Mouse (Mus musculus) kidney, postnatal 0 days (tissue): ENCODE measurements around the gene Unc45b. TPM values are rescaled to one million over a fixed set of nuclear protein-coding genes. Genes with fewer than 3 reads are reported as not detected.

Experiments
- ATAC-seq: fragments of 200-750 bp; cut with Nextera tagmentation; replicated peaks from 2 replicates; pipeline ENCODE4 v1.8.0; 2017; ENCODE audit warnings: low read depth, moderate number of reproducible peaks, moderate TSS enrichment, moderate library complexity; ENCODE audit not compliant: low FRiP score
- DNase-seq: peaks from one replicate; pipeline ENCODE4 v3.0.0-alpha.2; 2016; ENCODE audit warnings: low spot score
- H3K27ac ChIP-seq: fragments of 300-500 bp; sonication (generic); 2 replicates; pipeline ENCODE4 v1.5.1; 2014; ENCODE audit warnings: mild to moderate bottlenecking
- H3K27me3 ChIP-seq: fragments of 300-500 bp; sonication (generic); 2 replicates; pipeline ENCODE4 v1.6.1; 2014; ENCODE audit warnings: low read length, mixed read lengths; ENCODE audit not compliant: insufficient read depth
- H3K36me3 ChIP-seq: fragments of 300-500 bp; sonication (generic); 2 replicates; pipeline ENCODE4 v1.6.1; 2014; ENCODE audit warnings: low read length, mixed read lengths; ENCODE audit not compliant: insufficient read depth
- H3K4me1 ChIP-seq: fragments of 300-500 bp; sonication (generic); replicated peaks from 2 replicates; pipeline ENCODE4 v1.6.1; 2014; ENCODE audit warnings: antibody characterized with exemption, low read length, mixed read lengths; ENCODE audit not compliant: insufficient read depth
- H3K4me2 ChIP-seq: fragments of 300-500 bp; sonication (generic); 2 replicates; pipeline ENCODE4 v1.6.1; 2014; ENCODE audit warnings: mild to moderate bottlenecking, low read length, moderate library complexity, mixed read lengths
- H3K4me3 ChIP-seq: fragments of 300-500 bp; sonication (generic); replicated peaks from 2 replicates; pipeline ENCODE4 v1.5.1; 2014; ENCODE audit warnings: low read depth, low read length
- H3K9ac ChIP-seq: fragments of 300-500 bp; sonication (generic); 2 replicates; pipeline ENCODE4 v1.6.1; 2014; ENCODE audit warnings: low read depth, low read length
- H3K9me3 ChIP-seq: fragments of 300-500 bp; sonication (generic); replicated peaks from 2 replicates; pipeline ENCODE4 v1.6.1; 2016; ENCODE audit warnings: low read length, inconsistent platforms, mixed read lengths
- CTCF ChIP-seq: IDR thresholded peaks from 2 replicates; pipeline ENCODE4 v1.5.1; 2016; ENCODE audit warnings: antibody characterized with exemption, low read depth, mild to moderate bottlenecking, moderate library complexity
- WGBS: fragments of 180-500 bp; shearing (Covaris S2); extraction: QIAGEN DNeasy Blood & Tissue Kit; methylation state at CpG from one replicate; pipeline ENCODE4 v1.1.7; 2014; 5-methylcytosine and 5-hydroxymethylcytosine counted together
- polyA plus RNA-seq: library from polyadenylated mRNA; unstranded; fragments of >200 nt; fragmentation: Nextera tagmentation; extraction: Ambion mirVana; gene quantifications from 2 replicates; pipeline ENCODE4 v1.2.1, GENCODE M21; 2015

Gene Unc45b
- polyA plus RNA-seq, 1 experiment from 2014 or later, result 7.1 TPM

GRCm38 (mm10) chr11:82951865-82952611, 41.7 kb downstream of the Unc45b start:
- no peaks in the 10 kb centered on the region for H3K9me3 ChIP-seq
- H3K27me3 ChIP-seq, result peaks cover 5% of the 10 kb centered on the region; the same call in 1 of the 2 replicates
- peak overlapping the region; percentile 83 for H3K27ac ChIP-seq
- peak; percentile 69 for ATAC-seq
- TF ChIP-seq CTCF, result no peak
- H3K4me2 ChIP-seq, result peak overlapping the region; percentile 41
- peak; percentile 79 for DNase-seq
- no peaks in the 10 kb centered on the region for H3K36me3 ChIP-seq
- H3K9ac ChIP-seq, result peak overlapping the region; percentile 59
- H3K4me3 ChIP-seq, result peak overlapping the region; percentile 40
- WGBS, result 6% methylated on average over 28 of the region's 28 CpGs
- H3K4me1 ChIP-seq, result no peaks in the 10 kb centered on the region; the same call in 1 of the 2 replicates

- DNase-seq, result peak; percentile 43
These were observed 42.5 kb downstream of the Unc45b start for GRCm38 (mm10) chr11:82952612-82953542.

GRCm38 (mm10) chr11:82954631-82955030, 44.3 kb downstream of the Unc45b start:
- 74% methylated on average over 6 of the region's 6 CpGs for WGBS
- Histone ChIP-seq H3K27me3 (peaks cover 3% of the 10 kb centered on the region; the same call in 1 of the 2 replicates), H3K4me1 (no peaks in the 10 kb centered on the region; the same call in 1 of the 2 replicates), H3K9ac (no peak overlapping the region), H3K4me2 (no peak overlapping the region), H3K36me3 (no peaks in the 10 kb centered on the region), H3K27ac (no peak overlapping the region), H3K4me3 (no peak overlapping the region), H3K9me3 (no peaks in the 10 kb centered on the region)
- ATAC-seq (no peak), DNase-seq (no peak)
- no peak for TF ChIP-seq CTCF

More at GRCm38 (mm10) chr11:82952612-82953542, 42.5 kb downstream of the Unc45b start:
- Histone ChIP-seq H3K27ac (peak overlapping the region; percentile 83), H3K9me3 (no peaks in the 10 kb centered on the region), H3K27me3 (peaks cover 5% of the 10 kb centered on the region; the same call in 1 of the 2 replicates), H3K4me3 (peak overlapping the region; percentile 40), H3K36me3 (no peaks in the 10 kb centered on the region), H3K9ac (peak overlapping the region; percentile 59; the same call in 1 of the 2 replicates), H3K4me2 (peak overlapping the region; percentile 41), H3K4me1 (no peaks in the 10 kb centered on the region; the same call in 1 of the 2 replicates)
- 51% methylated on average over 9 of the region's 9 CpGs for WGBS
- no peak for TF ChIP-seq CTCF
- no peak for ATAC-seq

- Histone ChIP-seq H3K4me3 (no peak overlapping the region), H3K4me2 (no peak overlapping the region), H3K27ac (no peak overlapping the region), H3K27me3 (peaks cover 3% of the 10 kb centered on the region; the same call in 1 of the 2 replicates), H3K36me3 (no peaks in the 10 kb centered on the region), H3K4me1 (no peaks in the 10 kb centered on the region), H3K9ac (no peak overlapping the region), H3K9me3 (no peaks in the 10 kb centered on the region)
- no peak for TF ChIP-seq CTCF
- ATAC-seq, result no peak
- WGBS, result 71% methylated on average over 10 of the region's 10 CpGs
- DNase-seq, result no peak
These were observed 46.6 kb downstream of the Unc45b start for GRCm38 (mm10) chr11:82956925-82957324.

- no peaks in the 10 kb centered on the region for H3K9me3 ChIP-seq
- ATAC-seq (no peak), DNase-seq (peak; percentile 84)
- H3K9ac ChIP-seq, result no peak overlapping the region
- TF ChIP-seq CTCF, result peak; percentile 96
- H3K27me3 ChIP-seq, result no peaks in the 10 kb centered on the region
- H3K4me3 ChIP-seq, result no peak overlapping the region
- H3K27ac ChIP-seq, result no peak overlapping the region
- H3K4me1 ChIP-seq, result no peaks in the 10 kb centered on the region
- WGBS, result 14% methylated on average over 4 of the region's 4 CpGs
- no peak overlapping the region for H3K4me2 ChIP-seq
- no peaks in the 10 kb centered on the region for H3K36me3 ChIP-seq
These were observed 49.3 kb downstream of the Unc45b start for GRCm38 (mm10) chr11:82959613-82960012.

- Histone ChIP-seq H3K4me1 (no peaks in the 10 kb centered on the region), H3K36me3 (no peaks in the 10 kb centered on the region), H3K27me3 (no peaks in the 10 kb centered on the region), H3K4me2 (no peak overlapping the region), H3K4me3 (no peak overlapping the region), H3K9me3 (no peaks in the 10 kb centered on the region), H3K9ac (no peak overlapping the region), H3K27ac (no peak overlapping the region)
- DNase-seq (no peak), ATAC-seq (no peak)
- WGBS, result 38% methylated on average over 2 of the region's 2 CpGs
- no peak for TF ChIP-seq CTCF
These were observed 51.4 kb downstream of the Unc45b start for GRCm38 (mm10) chr11:82961743-82962142.
